Mouse (Mus musculus): ENCODE data around the gene Gm20605.
A peak's percentile ranks its signal among the peaks of the same experiment; 100 is the strongest.

Gene Gm20605

DNA sequence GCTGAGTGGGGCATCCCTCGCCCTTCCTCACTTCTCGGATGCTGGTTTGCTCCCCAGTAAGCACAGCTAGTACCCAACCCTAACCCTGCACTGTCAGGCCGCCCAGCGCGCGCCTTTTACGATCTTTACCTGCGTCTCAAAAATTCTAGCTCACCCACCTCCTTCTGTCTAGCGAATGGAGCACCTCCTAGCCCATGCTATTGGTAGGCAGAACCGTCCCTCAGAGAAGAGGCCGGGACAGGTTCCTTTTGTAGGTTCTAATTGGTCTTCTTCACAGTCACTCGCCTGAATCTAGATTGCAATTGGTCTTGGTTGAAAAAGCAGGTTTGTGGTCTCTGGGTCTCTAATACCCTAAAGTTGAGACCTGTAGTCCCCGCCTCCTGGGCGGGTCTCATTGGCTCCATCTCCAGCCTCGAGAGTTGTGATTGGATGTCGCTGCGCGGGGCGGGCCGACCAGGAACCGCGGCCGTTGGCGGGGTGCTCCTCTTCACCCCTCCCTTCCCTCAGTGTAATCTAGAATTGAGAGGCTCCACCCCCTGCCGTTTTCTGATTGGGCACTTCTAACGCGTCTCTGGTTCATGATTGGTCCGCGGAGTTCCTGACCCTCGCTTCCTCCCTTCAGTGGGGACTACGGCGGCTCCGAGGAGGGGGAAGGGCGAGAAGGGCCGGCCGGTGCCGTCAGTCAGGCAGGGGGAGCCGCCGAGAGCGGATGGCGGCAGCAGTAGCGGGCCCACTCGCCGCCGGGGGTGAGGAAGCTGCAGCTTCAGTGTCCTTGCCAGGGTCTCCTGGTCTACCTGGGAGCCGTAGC lies at the start of gene Gm20605, which contains the start of the genes Fbxo24 and Lrch4:
TSS of gene Gm20605 (plus strand) at position 678 of the 808 bp plus-strand sequence.
TSS of gene Fbxo24 (minus strand) at position 505 of the 808 bp plus-strand sequence.
TSS of gene Lrch4 (plus strand) at position 624 of the 808 bp plus-strand sequence.
- peak; percentile 99 for DNase-seq (ENCODE audit: low spot score)

- no peak for DNase-seq (ENCODE audit: low spot score)
Measured at GRCm38 (mm10) chr5:137580246-137580645, 48.7 kb upstream of the Gm20605 start.

- DNase-seq (ENCODE audit: low spot score): no peak
Measured at GRCm38 (mm10) chr5:137582702-137583101, 46.3 kb upstream of the Gm20605 start.

DNA sequence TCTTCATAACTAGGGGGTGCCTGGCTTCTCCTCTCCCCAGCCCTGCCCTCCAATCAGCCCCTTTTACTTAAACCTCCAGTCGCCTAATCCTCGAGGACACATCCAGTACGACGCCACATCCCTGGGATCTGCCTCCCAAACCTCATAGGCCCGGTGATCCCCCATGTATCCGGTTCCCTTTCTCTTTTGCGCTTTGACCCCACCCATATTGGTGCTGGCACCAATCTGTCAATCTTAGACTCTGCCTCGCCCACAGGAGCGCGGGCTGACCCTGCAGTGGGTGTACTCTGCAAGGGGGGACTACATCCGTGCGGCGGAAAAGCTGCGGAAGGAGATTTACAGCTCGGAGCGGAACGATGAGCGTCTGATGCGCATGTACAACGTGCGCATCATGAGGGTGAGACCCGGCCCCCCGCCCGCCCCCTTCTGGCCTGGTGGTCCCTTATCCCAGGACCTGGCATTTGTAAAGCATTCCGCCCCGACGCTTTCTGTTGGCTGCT lies 45.3 kb upstream of the Gm20605 start:
- no peak for DNase-seq (ENCODE audit: low spot score)

DNA sequence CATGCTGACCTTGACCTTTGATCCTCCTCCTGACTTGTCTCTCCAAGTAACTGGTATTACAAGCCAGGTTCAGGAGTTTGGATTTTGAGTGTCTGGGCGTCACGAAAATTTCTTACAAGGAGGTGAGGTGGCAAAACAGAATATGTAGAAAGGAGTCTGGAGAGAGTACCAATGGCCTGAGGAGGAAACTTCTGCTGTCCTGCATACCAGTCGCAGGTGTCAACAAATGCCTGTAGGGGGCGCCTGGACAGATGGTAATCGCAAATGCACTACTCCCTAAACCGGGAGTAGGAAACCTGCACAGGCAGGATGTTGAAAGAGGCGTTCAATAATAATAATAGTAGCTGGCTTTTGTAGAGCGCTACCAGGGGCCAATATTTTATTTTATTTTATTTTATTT lies 44.0 kb upstream of the Gm20605 start:
- DNase-seq (ENCODE audit: low spot score): peak; percentile 85

DNA sequence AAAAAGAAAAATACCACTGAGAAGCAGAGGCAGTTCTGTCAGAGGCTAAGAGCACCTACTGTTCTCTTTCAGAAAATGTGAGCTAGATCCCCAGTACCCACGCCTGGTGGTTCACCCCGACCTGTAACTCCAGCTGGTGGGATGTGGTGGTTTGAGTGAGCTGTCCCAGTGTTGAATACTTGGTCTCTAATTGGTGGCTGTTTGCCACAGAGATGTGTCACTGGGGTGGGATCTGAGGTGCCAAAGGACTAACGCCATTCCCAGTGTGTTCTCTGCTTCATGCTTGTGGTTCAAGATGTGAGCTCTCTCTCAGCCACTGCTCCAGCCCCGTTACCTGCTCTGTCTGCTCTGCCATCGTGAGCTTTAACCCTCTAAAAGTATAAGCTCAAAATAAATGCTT lies 38.5 kb upstream of the Gm20605 start:
- no peak for DNase-seq (ENCODE audit: low spot score)

DNA sequence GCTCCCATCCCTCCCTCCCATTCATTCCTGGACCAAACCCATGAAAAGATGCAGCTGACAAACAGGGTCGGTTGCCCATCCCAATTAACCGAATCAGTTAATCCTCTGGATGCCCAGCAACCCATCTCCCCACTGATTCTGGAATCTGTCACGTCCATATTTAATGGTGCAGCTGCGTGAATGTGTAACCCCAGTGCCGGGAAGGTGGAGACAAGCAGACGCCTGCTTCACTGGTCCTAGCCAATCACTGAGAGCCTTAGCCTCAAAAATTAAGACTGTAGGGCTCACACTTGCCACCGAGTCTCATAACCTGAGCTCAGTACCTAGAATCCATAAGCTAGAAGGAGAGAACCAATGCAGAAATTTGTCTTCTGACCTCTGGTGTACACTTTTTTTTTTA lies 33.1 kb upstream of the Gm20605 start:
- no peak for DNase-seq (ENCODE audit: low spot score)

DNA sequence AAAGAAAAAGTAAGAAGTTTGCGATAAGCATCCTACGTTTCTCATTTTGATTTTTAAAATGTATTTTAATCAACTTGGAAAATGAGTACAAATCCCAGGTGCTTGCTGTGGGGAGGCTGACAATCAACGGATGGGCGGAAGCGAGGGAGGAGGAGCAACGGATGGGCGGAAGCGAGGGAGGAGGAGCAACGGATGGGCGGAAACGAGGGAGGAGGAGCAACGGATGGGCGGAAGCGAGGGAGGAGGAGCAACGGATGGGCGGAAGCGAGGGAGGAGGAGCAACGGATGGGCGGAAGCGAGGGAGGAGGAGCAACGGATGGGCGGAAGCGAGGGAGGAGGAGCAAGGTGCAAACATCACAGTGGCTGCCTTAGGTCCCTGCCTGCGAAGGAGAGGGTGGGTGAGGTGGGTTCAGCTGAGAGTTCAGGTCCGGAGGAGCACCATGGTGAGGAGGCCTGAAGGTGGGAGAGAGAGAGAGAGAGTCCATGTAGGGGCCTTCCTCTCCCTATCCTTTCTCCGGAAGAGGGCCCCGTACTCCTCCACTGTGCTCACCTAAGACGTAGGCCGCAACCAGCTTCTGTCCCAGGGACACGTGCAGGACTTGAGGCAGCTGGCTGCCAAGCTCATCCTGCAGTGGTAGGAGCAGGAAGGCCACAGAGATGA lies 32.2 kb upstream of the Gm20605 start:
- DNase-seq (ENCODE audit: low spot score): no peak

- DNase-seq (ENCODE audit: low spot score): no peak
Measured at GRCm38 (mm10) chr5:137597625-137598024, 31.4 kb upstream of the Gm20605 start.

DNA sequence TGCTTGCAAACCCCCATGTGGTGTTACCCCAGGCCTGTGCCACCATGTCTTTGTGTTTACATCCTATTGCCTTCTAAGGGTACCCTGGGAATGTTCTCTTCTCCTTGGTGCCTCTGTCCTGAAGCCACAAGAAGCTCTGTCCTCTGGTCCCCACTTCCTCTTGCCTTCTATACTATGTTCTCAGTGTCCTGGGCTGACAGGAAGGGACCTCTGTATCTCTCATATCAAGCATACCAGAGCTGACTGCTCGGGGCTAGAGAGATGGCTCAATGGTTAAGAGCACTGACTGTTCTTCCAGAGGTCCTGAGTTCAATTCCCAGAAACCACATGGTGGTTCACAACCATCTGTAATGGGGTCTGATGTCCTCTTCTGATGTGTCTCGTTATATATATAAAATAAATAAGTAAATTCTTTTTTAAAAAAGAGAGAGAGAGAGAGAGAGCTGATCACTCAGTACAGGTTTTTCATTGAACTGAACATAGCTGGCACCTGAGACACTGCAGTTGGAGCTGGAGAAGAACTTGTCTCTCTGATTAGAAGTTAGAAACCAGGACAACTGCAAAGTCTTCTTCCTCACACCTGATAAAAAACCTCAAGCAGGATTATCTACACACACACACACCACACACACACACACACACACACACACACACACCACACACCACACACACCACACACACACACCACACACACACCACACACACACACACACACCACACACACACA lies 30.7 kb upstream of the Gm20605 start:
- no peak for DNase-seq (ENCODE audit: low spot score)

GRCm38 (mm10) chr5:137599600-137599999 lies 29.4 kb upstream of the Gm20605 start:
- no peak for DNase-seq (ENCODE audit: low spot score)

DNA sequence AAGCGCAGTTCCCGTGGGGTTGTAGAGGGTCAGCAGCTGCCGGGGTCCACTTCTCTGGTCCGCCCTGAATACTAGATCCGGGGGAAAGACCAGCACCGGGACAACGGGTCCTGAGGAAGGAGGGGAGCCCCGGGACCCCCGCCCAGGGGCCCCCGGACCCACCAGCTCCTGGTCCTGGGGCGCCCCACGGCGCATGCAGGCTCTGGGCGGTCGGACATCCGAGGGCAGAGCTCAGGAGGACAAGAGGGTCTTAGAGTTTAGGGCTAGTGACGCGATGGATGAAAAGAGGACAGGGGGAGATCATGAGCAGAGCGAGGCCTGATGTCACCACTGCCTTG lies 28.7 kb upstream of the Gm20605 start:
- no peak for DNase-seq (ENCODE audit: low spot score)

- DNase-seq (ENCODE audit: low spot score): peak; percentile 97
Measured at GRCm38 (mm10) chr5:137600619-137601364, 28.2 kb upstream of the Gm20605 start, which contains the start of gene Mospd3. Mospd3 (minus strand) TSS chr5:137601058.

DNA sequence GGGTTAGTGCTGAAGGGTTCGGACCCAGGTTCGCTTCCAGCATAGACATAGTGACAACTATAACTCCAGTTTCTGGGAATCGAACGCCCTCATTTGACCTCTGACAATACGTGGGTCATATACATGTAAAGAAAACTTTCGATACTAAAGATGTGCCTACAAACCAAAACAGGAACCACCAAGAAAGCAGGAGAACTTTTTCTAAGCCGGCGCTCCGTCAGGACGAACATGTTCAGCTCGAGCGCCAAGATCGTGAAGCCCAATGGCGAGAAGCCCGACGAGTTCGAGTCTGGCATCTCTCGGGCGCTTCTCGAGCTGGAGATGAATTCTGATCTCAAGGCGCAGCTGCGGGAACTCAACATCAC lies 27.6 kb upstream of the Gm20605 start:
- peak; percentile 42 for DNase-seq (ENCODE audit: low spot score)

DNA sequence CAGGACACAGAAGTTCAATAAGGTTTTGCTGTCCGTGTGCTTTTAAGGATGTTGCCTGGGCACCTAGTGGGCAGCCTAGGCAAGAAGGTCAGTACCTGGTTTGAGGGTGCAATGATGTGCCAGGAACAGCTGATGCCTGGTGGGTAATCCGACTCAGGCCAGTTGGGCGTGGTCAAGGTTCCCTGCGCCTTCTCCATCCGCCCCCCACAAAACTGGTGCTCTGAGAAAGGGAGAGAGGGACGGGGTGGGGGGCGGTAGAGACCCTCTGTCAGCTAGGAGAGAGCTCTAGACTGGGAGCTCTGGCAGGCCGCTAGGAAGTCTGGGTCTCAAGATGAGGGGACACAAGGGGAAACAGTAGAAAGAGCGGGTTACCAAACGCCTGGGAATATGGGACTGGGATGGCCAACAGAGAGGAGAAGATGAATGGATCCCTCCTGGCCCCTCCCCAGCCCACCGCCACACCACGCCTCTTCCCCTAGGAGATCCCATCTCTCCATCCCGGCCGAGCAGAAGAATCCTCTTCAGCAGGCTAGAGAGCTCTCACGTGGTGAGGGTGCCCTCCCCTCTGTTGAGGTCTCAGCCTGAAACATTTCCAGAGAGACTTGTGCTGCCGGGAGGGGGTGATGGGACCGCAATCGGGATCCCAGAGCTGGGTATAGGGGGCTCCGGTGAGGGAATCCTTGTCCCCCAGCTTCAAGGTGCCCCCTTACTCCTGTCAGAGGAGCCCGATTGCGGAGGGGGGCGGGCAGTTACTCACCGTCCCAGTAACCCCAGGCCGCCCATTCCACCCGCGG lies 20.9 kb upstream of the Gm20605 start:
- no peak for DNase-seq (ENCODE audit: low spot score)

DNA sequence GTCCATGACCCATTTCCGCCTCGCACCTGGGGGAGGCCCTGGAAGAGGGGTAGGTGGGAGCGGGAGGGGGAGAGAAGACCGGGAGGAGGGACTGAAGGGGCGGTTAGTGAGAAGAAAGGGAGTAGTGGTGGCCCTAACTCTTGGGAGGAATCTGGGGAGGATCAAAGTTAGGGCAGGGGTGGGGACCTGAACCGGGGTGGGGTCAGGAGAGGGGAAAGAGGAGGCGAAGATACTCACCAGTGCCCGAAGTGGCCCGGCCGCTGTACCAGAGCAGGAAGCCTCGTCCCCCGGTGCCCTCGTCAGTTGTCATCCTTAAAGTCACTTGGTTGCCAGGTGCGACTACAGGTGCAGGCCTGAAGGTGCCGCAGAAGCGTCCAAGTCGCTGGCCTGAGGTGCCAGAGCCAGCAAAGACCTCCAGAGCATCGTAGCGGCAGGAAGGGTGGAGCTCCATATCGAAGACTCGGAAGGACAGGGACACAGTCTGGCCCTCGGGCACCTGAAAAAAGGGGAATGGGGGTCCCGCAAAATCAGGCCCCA lies 20.3 kb upstream of the Gm20605 start:
- DNase-seq (ENCODE audit: low spot score): no peak

DNA sequence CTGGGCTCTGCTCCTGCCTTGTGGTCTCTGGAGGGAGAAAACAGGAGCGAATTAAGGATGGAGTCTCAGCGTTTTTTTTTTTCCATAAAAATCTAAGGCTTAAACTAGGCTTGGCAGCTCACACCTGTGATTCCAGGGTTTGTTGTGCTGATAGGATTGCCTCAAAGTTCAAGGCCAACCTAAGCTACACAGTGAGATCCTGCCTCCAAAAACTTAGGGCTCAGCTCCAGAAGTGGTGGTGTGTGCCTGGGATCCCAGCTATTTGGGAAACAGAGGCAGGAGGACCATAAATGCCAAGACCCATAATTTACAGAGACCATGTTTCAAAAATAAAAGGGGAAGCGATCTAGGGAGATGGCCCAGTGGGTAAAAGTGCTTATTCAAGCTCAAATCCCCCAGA lies 19.7 kb upstream of the Gm20605 start:
- DNase-seq (ENCODE audit: low spot score): no peak

DNA sequence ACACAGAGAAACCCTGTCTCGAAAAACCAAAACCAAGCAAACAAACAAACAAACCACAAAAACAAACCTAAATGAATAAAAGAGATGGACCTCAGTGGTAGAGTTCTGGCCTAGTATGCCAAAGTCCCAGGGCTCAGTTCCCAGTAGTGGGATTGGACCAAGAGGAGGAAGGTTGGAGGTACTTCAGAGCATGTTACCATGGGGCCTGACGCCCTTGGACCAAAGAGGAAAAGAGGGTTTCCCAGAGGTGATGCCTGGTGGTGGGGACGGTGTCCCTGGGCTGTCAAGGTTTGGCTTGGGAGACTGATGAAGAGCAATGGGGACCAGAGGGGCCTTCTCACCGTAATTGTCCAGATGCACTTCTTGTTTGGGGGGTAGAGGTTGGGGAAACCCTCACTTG lies 18.9 kb upstream of the Gm20605 start:
- DNase-seq (ENCODE audit: low spot score): no peak

GRCm38 (mm10) chr5:137610548-137611244 lies 18.3 kb upstream of the Gm20605 start:
- DNase-seq (ENCODE audit: low spot score): peak; percentile 79

- DNase-seq (ENCODE audit: low spot score): peak; percentile 70
Measured at GRCm38 (mm10) chr5:137611245-137611602, 17.8 kb upstream of the Gm20605 start.

Measured in urinary bladder, postnatal 14 days (tissue).